Mouse (Mus musculus): ENCODE results near the gene Spata32. TPM values are rescaled to one million over a fixed set of nuclear protein-coding genes. Genes with fewer than 3 reads are reported as not detected.

The Spata32 gene
- total RNA-seq, 2 experiments from 2014 or later: not detected

- DNase-seq (ENCODE audit: low spot score in 2 of 2): no peak
Measured at GRCm38 (mm10) chr11:103175688-103176442, 42.4 kb downstream of the Spata32 start.

GRCm38 (mm10) chr11:103174891-103175391 is 43.3 kb downstream of the Spata32 start:
- DNase-seq (ENCODE audit: low spot score in 2 of 2): no peak

- no peak for DNase-seq (ENCODE audit: low spot score in 2 of 2)
Measured at GRCm38 (mm10) chr11:103174411-103174832, 43.8 kb downstream of the Spata32 start.

DNA sequence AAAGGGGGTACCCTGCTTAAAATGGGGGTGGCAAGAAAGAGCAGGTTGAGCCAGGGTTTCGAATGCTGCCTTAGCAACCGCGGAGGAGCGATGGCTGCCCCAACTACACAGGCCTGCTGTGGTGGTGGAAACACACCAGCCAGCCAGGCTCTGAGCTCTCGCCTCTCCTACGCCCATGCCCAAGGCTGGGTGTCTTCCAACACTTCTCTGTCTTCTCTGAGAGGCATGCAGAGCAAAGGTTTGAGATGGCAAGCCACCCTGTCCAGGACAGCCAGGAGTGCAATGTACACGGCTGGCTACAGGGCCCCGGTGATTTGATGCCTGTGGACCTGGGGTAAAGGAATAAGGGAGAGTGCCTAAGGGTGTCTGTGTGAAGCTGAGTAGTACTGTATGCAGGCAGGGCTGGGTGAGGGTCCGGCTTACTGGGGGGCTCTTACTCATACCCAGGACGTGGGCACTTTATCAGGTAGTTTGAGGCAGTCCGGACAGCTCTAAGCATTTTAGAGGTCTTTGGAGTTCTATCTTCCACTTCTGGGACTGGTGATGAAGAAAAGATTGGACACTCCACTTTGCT is 44.4 kb downstream of the Spata32 start:
- no peak for DNase-seq (ENCODE audit: low spot score in 2 of 2)

DNA sequence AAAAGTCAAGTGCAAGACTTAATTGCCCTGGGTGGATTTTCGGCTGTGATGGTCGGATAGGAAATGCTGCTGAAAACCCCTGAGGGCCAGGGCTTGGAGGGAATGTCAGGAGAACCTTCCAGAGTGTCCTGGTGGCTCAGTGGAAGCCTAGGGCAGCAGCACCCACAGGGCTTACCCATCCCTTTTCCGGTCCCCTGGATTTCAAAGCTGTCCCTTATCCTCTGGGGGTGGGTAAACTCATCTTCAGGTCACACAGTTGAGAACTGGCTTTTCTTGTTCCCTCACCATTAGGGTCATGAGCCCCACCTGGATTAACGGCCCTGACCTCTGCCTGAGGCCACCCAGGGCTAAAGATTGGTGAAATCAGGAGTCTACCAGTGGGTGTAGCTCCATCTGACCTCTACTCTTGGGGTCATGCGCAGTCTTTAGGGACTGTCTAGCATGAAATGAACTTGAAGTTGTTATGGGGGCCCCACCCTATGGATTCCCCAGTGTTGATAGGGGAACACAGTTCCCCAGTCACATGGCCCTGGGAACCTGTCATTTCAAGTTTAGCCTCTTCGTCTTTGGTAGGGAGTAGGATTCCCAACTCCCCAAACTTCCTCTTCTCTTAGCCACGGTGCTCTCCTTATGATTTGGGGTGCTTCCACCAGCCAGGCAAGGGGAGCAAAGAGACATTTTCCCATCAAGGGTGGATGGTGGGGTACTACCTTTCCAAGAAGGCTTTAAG is 45.0 kb downstream of the Spata32 start:
- no peak for DNase-seq (ENCODE audit: low spot score in 2 of 2)

GRCm38 (mm10) chr11:103172392-103173040 is 45.7 kb downstream of the Spata32 start:
- DNase-seq (ENCODE audit: low spot score in 2 of 2): no peak

DNA sequence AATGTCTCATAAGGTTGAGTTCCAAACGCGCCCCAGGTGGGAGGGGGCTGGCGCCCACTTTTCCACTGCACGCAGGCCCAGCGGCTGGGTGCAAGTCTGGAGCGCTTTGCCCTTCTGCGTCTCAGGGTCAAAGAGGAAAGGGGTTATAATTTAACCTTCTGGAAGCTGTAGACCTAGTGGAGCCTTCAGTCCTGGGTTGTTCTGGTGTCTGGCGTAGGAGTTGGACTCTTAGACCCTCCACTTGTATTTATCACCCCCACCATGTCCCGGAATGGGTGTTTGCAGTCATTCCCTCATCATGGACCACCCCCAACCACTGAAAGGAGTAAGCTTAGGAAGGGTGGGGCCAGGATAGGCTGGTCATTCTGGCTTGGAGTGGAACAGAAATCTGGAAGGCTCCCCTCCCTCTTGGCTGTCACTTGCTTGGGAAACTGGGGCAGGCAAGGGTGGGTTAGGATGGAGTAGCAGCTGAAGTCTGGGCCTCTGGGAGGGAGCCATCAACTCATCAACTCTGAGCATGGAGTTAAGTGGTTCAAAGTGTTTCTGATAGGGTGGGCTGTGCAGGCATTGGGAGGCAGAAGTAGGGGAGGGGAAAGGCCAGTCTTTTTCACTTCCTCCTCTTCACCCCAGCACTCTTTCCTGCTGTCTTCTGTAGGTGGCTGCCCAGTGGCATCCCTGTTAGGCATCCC is 46.4 kb downstream of the Spata32 start:
- no peak for DNase-seq (ENCODE audit: low spot score in 2 of 2)

DNA sequence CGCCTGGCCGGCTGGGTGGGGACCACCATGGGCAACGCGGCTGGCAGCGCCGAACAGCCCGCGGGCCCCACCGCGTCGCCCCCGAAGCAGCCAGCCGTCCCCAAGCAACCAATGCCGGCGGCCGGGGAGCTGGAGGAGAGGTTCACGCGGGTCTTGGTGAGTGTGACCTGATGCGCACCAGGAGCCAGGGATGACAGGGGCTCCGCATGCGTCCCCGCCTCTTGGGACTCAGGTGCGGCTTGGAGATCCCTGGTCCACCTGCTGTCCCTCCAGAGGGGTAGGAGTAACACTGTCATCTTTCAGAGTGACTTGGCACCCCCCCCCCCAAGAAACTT is 47.0 kb downstream of the Spata32 start:
- no peak for DNase-seq (ENCODE audit: low spot score in 2 of 2)

- DNase-seq (ENCODE audit: low spot score in 2 of 2): no peak
Measured at GRCm38 (mm10) chr11:103170494-103171285, 47.5 kb downstream of the Spata32 start, which contains the start of gene Fmnl1. Fmnl1 (plus strand) TSS chr11:103171107.

GRCm38 (mm10) chr11:103170111-103170493 is 48.1 kb downstream of the Spata32 start:
- DNase-seq (ENCODE audit: low spot score in 2 of 2): no peak

DNA sequence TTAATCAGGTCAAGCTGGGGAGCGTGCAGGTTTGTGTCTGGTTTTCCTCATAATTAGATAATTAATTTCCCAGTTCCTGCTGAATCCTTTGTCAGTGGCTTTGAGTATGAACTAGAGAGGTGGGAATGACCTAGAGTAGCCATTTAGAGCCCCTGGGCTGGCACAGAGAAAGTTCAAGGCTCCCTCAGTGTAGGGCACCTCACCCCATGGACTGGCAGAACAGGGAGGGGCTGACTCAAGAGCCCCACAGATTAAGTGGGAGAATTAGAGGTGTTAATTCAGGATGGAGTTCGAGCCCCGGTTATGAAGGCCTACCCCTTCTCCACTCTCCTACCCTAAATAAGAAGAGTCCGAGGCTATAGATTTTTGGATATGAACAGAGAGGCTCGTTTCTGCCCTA is 48.6 kb downstream of the Spata32 start:
- no peak for DNase-seq (ENCODE audit: low spot score in 2 of 2)

DNA sequence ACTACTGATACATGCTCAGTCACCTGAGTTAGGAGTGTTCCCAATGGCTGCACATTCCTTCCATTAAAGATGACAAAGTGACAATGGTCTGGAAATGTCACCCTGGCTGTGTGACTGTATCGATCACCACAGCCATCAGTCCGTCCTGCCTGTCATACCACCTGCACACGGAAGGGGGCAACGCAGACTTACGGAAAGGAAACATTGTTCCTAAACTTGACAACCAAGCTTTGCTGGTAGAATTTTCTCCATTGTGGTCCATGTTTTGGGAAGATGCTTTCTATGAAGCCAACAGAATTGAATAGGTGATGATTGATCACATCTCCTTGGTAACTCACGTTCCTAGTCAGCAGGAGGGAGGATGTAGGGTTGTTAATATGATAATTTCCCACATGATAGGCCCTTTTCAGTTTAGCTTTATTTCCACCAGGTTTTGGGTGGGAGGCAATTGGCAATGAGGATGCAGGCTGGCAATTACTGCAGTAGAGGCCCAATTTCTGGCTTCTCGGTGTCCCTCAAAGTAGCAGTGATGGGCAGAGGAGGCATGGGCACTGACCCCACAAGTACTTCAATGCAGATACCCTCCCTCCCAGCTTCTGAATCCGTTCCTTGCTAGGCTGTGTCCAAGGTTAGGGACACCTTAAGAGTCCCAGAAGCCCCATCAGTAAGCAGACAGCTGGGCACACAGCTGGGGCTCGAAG is 49.4 kb downstream of the Spata32 start:
- DNase-seq (ENCODE audit: low spot score in 2 of 2): no peak

- no peak for DNase-seq (ENCODE audit: low spot score in 2 of 2)
Measured at GRCm38 (mm10) chr11:103164391-103164790, 53.8 kb downstream of the Spata32 start.

GRCm38 (mm10) chr11:103162132-103162531 is 56.1 kb downstream of the Spata32 start:
- DNase-seq (ENCODE audit: low spot score in 2 of 2): no peak

DNA sequence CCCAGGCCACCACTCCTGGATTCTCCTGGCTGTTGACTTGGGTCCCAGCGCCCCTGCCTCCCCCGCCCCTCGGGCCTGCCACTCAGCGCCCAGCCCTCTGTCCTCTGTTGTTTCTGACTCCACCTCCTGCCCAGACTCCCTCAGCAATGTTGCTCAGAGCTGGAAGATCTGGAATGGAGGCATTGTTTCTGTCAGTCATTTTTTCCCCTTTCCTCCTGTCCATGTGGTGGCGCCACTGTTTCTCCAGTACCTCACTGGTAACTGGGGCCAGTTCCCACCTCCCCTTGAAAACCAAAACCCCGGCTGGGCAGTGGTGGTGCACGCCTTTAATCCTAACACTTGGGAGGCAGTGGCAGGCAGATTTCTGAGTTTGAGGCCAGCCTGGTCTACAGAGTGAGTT is 56.8 kb downstream of the Spata32 start:
- DNase-seq (ENCODE audit: low spot score in 2 of 2): no peak

DNA sequence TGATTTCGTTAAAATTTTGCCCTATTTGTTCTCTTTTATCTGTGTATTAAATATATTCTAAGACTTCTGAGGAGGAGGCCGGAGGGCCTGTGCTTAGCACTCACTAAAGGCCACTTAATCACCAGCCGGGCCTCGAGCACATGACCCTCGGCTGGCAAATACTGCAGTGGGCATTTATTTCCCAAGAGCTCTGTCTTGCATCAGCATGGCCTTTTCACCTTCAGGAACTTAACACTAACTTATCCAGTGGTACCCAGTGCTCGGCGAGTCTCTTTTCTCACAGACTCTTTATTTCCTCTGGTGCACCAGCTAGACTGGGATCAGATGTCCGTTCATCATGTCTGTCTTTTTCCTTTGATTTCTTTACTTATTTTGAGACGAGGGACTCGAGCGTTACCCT is 57.5 kb downstream of the Spata32 start:
- no peak for DNase-seq (ENCODE audit: low spot score in 2 of 2)

DNA sequence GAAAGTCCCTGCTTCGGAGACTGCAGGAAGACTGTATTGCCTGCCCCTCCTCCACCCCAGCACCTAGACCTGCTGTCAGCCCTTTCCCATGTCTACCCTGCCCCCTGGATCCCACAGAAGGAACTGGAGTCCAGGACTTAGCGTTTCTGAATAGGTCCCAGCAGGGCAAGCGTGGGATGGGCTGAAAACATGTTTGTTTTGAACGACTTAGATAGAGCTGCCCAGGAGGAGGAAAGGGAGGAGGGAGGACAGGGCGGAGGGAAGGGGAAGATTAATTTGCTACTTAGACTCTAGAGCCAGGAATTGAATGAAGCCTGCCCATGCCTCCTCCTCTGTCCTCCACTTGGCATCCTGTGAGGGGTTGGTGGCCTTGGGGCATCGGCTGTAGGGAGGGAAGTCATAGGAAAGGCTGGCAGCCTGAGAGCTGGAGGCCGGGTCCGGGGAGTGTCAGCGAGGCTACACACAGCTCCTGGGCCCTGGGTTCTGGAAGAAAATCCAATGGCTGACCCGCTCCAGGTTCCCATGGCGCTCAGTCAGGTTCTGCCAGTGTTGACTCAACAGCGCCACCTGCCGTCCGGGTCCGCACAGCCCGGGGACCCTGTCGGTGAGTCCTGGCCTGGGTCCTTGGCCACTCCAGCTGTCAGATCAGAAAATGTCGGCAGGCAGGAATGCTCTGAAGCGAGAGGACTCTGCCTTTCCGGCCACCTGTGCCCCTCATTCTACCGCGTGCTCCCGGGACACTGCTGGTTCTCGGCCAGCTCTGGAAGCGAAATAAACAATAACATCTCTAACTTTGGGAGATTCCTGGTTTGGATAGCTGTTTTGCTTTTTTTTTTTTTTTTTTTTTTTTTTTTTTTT is 59.4 kb downstream of the Spata32 start:
- DNase-seq (ENCODE audit: low spot score in 2 of 2): peak; percentile 99

Measured in adrenal gland, postnatal 4 days (tissue).